Mouse (Mus musculus): Measurements from ENCODE around the gene Ndufb11.

DNA sequence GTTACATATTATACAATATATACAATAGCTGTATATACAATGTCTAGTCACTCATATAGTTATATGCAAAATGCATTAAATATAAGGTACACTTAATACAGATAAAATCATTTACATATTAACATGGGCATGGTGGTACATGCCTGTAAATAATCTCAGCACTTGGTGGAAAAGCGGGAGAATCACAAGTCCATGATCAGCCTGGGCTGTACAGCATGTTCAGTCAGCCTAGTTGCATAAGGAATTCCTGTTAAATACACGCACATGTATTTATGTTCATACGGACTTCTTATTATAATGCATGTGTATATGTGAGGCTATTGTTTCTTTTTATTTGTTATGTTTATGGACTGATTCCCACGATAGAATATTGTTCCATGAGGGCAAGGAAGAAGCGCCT lies 40.2 kb upstream of the Ndufb11 start:
- TF ChIP-seq CTCF (IDR thresholded peaks at IDR 0.05; ENCODE audit: low read depth) (no peak), EP300 (optimal IDR thresholded peaks at IDR 0.05) (no peak)

Measured in stomach, postnatal 0 days (tissue).